Mouse (Mus musculus) megakaryocyte, adult 5-6 weeks (primary cell): ENCODE measurements around the gene Col1a2. TPM values are rescaled to one million over a fixed set of nuclear protein-coding genes. Genes with fewer than 3 reads are reported as not detected.
A peak's percentile ranks its signal among the peaks of the same experiment; 100 is the strongest.

ENCODE experiments used
- ATAC-seq: 2 replicates; pipeline ENCODE4 v1.8.0; 2016; ENCODE audit warnings: mild to moderate bottlenecking, inconsistent platforms; ENCODE audit not compliant: poor library complexity, severe bottlenecking
- total RNA-seq, 2 experiments: library from RNA; stranded (forward) in 1 of 2; stranded (reverse) in 1 of 2; fragments of 153-499, 151-499 nt in 1 of 2; fragments of 221-1000, 200-1000 nt in 1 of 2; gene quantifications; 2 replicates each; pipeline versions ENCODE4 v1.2.3 to v1.2.4; 2015 to 2017

Col1a2 gene
- total RNA-seq, 2 experiments from 2014 or later: 1.1 to 1.2 TPM

DNA sequence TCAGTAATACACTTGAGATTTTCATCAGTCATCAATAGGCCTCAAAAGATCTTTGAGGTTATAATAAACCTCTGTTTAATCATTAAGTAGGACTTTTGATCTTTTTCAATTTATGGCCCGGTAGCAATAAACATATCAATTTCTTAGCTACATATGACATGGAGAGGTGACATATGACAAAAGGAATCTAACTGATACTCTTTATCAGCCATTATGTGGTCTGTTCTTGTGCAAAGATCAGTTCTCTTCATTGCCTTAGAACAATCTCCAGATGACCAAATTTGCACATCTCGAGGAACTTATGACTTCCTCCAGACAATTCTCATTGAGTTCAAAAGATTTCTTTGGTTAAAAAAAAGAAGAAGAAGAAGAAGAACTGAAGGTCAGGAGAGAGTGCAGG lies 10.1 kb downstream of the Col1a2 start:
- no peak for ATAC-seq

DNA sequence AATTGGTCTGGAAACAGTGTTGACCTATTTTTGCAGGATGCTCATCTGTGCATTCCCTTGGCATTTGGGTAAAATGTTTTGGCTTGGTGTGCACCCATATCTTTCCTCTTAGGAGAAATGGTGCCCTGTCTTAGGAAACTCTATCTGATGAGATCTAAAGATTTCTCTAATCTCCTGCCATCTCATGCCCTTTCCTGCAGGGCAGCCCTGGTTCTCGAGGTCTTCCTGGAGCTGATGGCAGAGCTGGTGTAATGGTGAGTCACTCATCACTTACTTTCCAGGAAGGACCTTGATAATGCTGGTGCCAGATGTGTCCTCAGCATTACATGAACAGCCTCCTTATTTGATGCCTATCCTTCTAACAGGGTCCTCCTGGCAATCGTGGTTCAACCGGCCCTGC lies 16.4 kb downstream of the Col1a2 start:
- no peak for ATAC-seq

- no peak for ATAC-seq
These were observed 23.8 kb downstream of the Col1a2 start for GRCm38 (mm10) chr6:4528439-4528838.

- ATAC-seq: no peak
These were observed 26.4 kb downstream of the Col1a2 start for GRCm38 (mm10) chr6:4530986-4531385.

GRCm38 (mm10) chr6:4532898-4533297 lies 28.3 kb downstream of the Col1a2 start:
- ATAC-seq: no peak

DNA sequence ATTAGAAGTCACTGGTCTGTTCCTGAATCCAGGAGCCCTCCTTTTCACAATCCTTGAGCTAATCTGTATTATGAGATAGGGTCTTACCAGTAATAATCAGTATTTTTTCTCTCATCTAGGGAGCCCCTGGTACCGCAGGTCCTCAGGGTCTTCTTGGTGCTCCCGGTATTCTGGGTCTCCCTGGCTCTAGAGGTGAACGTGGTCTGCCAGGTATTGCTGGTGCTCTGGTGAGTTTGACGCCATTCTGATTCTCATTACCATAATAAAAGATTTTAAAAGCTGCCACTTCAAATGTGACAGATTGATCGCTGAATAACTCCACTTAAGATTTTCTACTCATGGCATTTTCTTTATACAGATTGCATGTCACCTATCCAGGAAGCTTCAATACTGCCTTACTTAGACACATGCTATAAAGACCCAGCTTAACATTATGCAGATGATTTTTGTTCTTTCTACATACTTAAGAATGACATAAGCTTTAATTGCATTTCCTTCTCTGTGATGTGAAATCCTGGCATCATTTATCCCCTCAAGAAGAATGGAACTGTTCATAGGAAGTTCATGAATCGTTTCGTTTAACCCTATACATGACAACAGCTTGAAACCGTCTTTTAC lies 30.0 kb downstream of the Col1a2 start:
- ATAC-seq: no peak

DNA sequence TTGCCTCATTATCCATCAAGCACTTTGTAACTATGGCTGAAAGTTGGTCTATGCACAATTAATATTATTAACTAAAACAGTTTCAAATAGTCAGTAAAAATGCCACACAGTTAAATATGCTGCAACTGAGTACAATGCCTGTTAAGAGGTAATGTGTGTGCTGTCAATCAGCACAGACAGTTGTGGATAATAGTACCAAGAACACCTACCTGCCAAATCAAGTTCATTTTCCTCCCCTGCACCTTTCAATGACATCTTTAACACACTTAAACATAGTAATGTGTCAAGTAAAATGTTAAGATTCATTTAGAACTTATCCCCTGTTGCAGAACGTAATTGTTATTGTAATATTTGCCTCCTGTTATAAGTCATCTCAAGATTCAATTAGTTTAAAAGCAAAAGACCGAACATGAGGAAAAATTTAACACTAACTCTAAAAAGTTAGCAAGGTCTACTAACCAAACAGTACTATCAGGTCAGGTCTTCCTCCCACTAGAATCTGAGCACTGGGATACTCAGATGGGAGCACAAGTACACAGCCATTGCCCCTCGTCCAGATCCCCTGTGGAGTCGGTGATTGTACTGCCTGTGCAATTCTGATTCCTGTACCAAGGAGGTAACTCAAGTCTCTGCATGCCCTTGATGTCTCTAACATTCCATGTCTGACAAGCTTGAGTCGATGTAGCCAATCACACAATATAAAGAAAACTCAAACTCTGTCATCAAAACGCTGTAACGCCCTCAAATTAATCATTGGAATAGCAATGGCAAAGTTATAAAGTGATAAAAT lies 37.5 kb downstream of the Col1a2 start:
- ATAC-seq: no peak

DNA sequence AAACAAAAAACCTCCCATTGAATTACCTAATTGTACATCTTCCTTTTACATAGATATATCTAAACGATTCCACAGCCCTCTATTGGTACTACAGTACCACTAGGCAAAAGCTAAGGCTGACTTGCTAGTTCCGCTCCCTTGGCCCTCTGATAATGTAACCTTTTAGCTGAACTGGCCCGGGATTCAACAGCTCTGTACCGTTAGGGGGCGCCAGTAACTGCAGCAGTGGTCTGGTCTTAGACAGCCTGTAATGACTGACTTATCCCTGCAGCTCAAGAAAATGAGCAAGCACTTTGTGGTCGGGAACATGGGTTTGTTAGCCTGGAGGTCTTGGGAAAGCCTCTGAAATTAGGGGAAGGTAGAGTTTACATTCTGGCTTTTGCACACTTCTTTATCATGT lies 39.9 kb downstream of the Col1a2 start:
- peak; percentile 73 for ATAC-seq

GRCm38 (mm10) chr6:4545727-4546126 lies 41.1 kb downstream of the Col1a2 start:
- ATAC-seq: peak; percentile 70

DNA sequence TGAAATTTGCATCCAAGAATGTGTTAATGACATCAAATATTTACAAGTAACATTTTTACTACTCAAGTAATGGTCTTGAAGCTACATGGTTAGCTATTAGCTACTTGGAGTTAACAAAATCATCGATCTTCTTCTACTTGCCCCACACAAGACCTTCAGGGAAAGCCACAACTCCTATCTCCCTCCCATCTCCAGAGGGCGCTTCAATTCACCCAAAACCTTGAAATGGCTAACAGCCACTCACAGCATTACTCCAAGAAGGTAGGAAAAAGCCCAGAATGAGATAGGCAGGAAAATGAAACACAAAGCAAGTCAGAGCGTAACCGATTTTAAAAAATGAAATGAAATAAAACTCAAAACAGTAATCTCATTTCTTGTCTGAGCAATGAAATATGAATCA lies 44.3 kb downstream of the Col1a2 start:
- ATAC-seq: no peak

DNA sequence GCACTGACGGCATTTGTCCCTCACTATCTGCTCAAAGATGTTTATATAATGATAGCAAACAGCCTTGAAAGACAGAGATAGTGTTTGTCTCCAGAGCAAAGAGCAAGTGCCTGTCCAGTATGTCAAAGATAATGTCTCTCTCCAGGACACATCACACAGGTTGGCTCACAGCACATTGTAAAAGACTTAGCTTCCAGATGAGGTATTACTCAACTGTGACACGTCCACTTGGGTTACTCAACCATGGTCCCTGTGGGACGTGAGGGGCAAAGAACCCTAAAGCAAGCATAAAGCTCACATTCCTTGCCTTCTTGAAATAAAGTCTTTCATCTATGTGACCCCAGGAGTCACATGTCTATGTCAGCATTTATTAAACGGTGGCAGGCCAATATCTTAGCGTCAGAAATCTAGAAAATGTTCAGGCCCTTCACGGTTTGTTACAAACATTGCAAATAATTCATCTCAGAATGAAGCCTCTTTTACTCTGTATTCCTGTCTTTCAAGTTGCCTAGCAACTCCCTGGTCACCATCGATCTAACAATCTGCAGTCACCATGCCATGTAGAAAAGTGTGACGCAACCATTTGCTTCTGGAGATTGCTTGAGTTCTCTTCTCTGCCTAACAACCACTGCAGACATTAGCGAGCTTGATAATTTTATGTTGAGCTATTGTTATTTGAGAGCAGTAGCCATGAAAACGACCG lies 45.4 kb downstream of the Col1a2 start:
- ATAC-seq: no peak

- no peak for ATAC-seq
These were observed 45.9 kb downstream of the Col1a2 start for GRCm38 (mm10) chr6:4550549-4550915.

GRCm38 (mm10) chr6:4555366-4555765 lies 50.8 kb downstream of the Col1a2 start:
- no peak for ATAC-seq

- no peak for ATAC-seq
These were observed 52.5 kb downstream of the Col1a2 start for GRCm38 (mm10) chr6:4557086-4557485.

- ATAC-seq: peak; percentile 70
These were observed 53.1 kb downstream of the Col1a2 start for GRCm38 (mm10) chr6:4557678-4558077.

- ATAC-seq: no peak
These were observed 56.5 kb downstream of the Col1a2 start for GRCm38 (mm10) chr6:4561156-4561555.

DNA sequence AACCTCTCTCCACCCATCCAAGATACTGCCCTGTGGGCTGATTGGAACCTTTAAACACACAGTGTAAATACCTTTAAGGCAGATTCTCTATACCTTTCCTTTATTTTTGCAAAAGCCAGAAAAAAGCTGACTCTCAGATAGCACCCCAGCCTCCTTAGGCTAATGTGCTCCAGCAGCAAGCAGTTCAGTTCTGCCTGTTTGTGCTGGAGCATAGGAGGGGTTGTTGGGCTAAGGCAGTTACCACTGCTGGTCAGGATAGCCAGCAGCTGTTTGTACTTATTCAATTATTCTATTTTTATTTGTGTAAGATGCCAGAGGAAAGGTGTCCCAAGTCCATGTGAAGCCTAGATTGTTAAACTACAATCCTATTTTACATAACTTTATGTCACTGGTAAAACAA lies 57.0 kb downstream of the Col1a2 start:
- ATAC-seq: no peak

DNA sequence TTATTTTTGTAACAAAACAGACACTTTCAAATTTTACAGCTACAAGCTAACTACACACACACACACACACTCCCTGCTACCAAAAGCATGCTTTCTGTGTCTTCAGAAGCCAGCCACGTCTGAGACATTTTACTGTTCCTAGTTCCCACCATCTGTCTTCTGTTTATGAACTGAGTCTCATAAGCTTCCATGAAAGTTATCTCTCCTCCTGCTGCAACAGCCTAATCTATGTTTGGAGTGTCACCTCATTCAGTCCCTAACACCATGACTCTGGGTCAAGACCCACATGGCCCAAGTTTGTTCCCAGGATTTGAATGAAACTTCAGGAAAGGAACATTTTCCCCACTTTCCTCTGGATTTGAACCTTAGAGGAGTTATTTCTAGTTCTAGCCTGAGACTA lies 57.8 kb downstream of the Col1a2 start:
- no peak for ATAC-seq

DNA sequence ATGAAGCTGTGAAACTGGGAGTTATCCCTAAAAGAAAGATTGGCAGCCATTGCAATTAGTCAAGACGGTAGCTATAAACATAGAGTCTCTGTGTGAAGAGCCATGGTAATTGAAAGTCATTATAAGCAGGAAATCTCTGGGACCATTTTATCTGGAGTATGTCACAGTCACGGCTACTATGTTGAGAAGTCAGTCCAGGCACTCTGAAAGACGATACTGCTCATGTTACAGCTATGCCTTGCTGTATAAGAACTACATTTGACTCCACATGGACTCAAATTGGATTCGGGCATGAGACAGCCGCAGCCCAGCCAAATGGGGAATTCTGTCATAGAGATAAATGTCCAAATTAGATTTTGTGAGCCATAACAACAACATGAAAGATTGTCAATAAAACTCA lies 58.9 kb downstream of the Col1a2 start:
- ATAC-seq: no peak

DNA sequence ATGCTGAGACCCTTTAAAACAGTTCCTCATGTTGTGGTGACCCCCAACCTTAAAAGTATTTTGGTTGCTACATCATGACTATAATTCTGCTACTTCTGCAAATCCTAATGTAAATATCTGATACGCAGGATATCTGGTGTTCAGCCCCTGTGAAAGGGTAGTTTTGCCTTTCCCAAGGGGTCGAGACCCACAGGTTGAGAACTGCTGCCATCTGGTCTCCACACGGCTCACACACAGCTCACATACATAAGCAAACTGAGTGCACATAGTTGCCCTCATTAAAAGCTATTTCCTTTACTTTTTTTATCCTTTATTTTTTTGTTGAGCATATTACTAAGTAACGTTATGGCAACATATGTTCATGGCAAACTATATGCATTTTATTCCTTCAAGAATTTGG lies 65.8 kb downstream of the Col1a2 start:
- ATAC-seq: no peak

- ATAC-seq: no peak
These were observed 73.1 kb downstream of the Col1a2 start for GRCm38 (mm10) chr6:4577756-4578155.

DNA sequence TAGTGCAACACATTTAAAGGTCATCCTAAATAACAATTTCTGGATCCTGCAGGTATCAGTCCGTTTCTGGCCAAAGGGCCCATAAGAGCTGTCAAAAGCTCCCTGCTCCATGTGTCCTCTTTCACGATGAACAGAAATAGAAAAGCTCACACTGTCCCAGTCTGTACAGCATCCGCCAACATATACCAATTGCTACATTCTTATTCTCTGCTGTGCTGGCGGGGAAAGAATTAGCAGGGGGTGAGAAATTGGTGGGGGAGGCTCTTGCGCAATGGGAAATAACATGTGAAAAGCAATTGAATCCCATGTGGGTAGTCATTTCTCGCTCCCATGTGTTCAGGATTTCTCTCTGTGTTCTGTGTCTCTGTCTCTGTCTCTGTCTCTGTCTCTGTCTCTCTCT lies 73.7 kb downstream of the Col1a2 start:
- ATAC-seq: no peak
